Mouse (Mus musculus) embryonic fibroblast, embryonic 13.5 days (primary cell): ENCODE results near the gene Rab5c. TPM values are rescaled to one million over a fixed set of nuclear protein-coding genes. Genes with fewer than 3 reads are reported as not detected.

Experiments
- H3K27ac ChIP-seq: 2 replicates; pipeline ENCODE4 v1.5.1; 2012; ENCODE audit warnings: low read length, control low read depth, inconsistent platforms; ENCODE audit not compliant: insufficient read depth
- H3K4me1 ChIP-seq: 2 replicates; pipeline ENCODE4 v1.6.1; 2011; ENCODE audit warnings: low read length; ENCODE audit not compliant: control insufficient read depth, insufficient read depth
- H3K4me3 ChIP-seq: 2 replicates; pipeline ENCODE4 v1.5.1; 2011; ENCODE audit warnings: mild to moderate bottlenecking, control low read depth, low read length; ENCODE audit not compliant: insufficient read depth
- CTCF ChIP-seq: IDR thresholded peaks from 2 replicates; pipeline ENCODE4 v1.5.1; 2011; ENCODE audit warnings: mild to moderate bottlenecking, control low read depth, low read length, moderate library complexity, borderline replicate concordance; ENCODE audit not compliant: insufficient read depth
- POLR2A ChIP-seq: IDR thresholded peaks from 2 replicates; pipeline ENCODE4 v1.6.1; 2011; ENCODE audit warnings: low read depth, mild to moderate bottlenecking, control low read depth, low read length, moderate library complexity
- polyA plus RNA-seq: library from polyadenylated mRNA; stranded (reverse); fragments of >200 nt; gene quantifications from 2 replicates; pipeline ENCODE4 v1.2.4, GENCODE M21; 2011; ENCODE audit warnings: low read depth; ENCODE audit not compliant: missing spikeins, insufficient read length

Rab5c gene
- polyA plus RNA-seq, 1 experiment = 168 TPM

GRCm38 (mm10) chr11:100692164-100692616 lies 45.8 kb downstream of the Rab5c start, which contains the start of gene Zfp385c:
Zfp385c (minus strand) TSS chr11:100692455.
- H3K27ac ChIP-seq = no peak within 1 kb of the TSS
- no peak within 1 kb of the TSS; the same call in 1 of the 2 replicates for H3K4me3 ChIP-seq
- H3K4me1 ChIP-seq = peaks cover 3% of the 10 kb centered on the region; the same call in 1 of the 2 replicates
- no peak for TF ChIP-seq CTCF
- TF ChIP-seq POLR2A = no peak

GRCm38 (mm10) chr11:100690389-100690788 lies 47.6 kb downstream of the Rab5c start:
- TF ChIP-seq POLR2A (no peak), CTCF (no peak)
- Histone ChIP-seq H3K27ac (no peak overlapping the region), H3K4me1 (peaks cover 3% of the 10 kb centered on the region; the same call in 1 of the 2 replicates), H3K4me3 (no peak overlapping the region)

- Histone ChIP-seq H3K27ac (no peak overlapping the region), H3K4me3 (no peak overlapping the region), H3K4me1 (peaks cover 3% of the 10 kb centered on the region; the same call in 1 of the 2 replicates)
- TF ChIP-seq CTCF = no peak
- no peak for TF ChIP-seq POLR2A
Measured at GRCm38 (mm10) chr11:100688443-100688842, 49.6 kb downstream of the Rab5c start.

GRCm38 (mm10) chr11:100687265-100687664 lies 50.8 kb downstream of the Rab5c start:
- no peak overlapping the region for H3K4me3 ChIP-seq
- no peak overlapping the region for H3K27ac ChIP-seq
- peaks cover 3% of the 10 kb centered on the region; the same call in 1 of the 2 replicates for H3K4me1 ChIP-seq
- TF ChIP-seq CTCF (no peak), POLR2A (no peak)

GRCm38 (mm10) chr11:100685371-100685770 lies 52.6 kb downstream of the Rab5c start:
- TF ChIP-seq POLR2A (no peak), CTCF (no peak)
- Histone ChIP-seq H3K4me3 (no peak overlapping the region), H3K4me1 (no peaks in the 10 kb centered on the region), H3K27ac (no peak overlapping the region)

- Histone ChIP-seq H3K27ac (no peak overlapping the region), H3K4me1 (no peaks in the 10 kb centered on the region), H3K4me3 (no peak overlapping the region)
- TF ChIP-seq CTCF (no peak), POLR2A (no peak)
Measured at GRCm38 (mm10) chr11:100684084-100684483, 53.9 kb downstream of the Rab5c start.

GRCm38 (mm10) chr11:100682526-100682925 lies 55.5 kb downstream of the Rab5c start:
- TF ChIP-seq POLR2A = no peak
- TF ChIP-seq CTCF = no peak
- Histone ChIP-seq H3K27ac (no peak overlapping the region), H3K4me1 (no peaks in the 10 kb centered on the region), H3K4me3 (no peak overlapping the region)

GRCm38 (mm10) chr11:100681826-100682225 lies 56.2 kb downstream of the Rab5c start:
- H3K27ac ChIP-seq = no peak overlapping the region
- H3K4me1 ChIP-seq = no peaks in the 10 kb centered on the region
- no peak for TF ChIP-seq POLR2A
- TF ChIP-seq CTCF = no peak
- no peak overlapping the region for H3K4me3 ChIP-seq

- TF ChIP-seq POLR2A (no peak), CTCF (no peak)
- H3K27ac ChIP-seq = no peak overlapping the region
- H3K4me3 ChIP-seq = no peak overlapping the region
- H3K4me1 ChIP-seq = no peaks in the 10 kb centered on the region
Measured at GRCm38 (mm10) chr11:100677810-100678209, 60.2 kb downstream of the Rab5c start.

- H3K27ac ChIP-seq = no peak overlapping the region
- TF ChIP-seq CTCF (no peak), POLR2A (no peak)
- H3K4me3 ChIP-seq = no peak overlapping the region
- no peaks in the 10 kb centered on the region for H3K4me1 ChIP-seq
Measured at GRCm38 (mm10) chr11:100673169-100673568, 64.8 kb downstream of the Rab5c start.
